Mouse (Mus musculus): ENCODE results near the gene Mecr.

The Mecr gene

GRCm38 (mm10) chr4:131897109-131897508, 53.8 kb downstream of the Mecr start:
- no peaks in the 10 kb centered on the region for H3K27me3 ChIP-seq (ENCODE audit: control insufficient read depth, insufficient read depth, low read length, poor library complexity, severe bottlenecking)
- H3K36me3 ChIP-seq (ENCODE audit: control insufficient read depth, insufficient read depth, low read length, poor library complexity, severe bottlenecking): peaks cover 24% of the 10 kb centered on the region
- DNase-seq (ENCODE audit: low read depth, low spot score): no peak

DNA sequence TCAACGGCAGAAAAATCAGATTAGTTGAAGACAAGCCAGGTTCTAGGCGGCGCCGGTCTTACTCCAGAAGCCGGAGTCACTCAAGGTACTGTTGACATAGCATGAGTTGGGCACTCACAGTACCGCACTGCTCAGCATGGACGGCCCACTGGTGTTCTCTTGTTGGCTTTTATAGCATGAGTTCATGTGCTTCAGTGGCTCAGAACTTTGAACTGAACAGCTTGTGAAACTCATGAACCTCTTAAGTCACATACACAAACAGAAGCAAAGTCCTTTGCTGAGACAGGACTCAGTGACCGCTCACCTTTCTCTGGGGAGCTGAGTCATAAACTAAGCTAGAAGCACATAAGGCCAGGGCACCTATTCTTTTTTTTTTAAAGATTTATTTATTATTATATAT, 54.5 kb downstream of the Mecr start:
- no peaks in the 10 kb centered on the region for H3K27me3 ChIP-seq (ENCODE audit: control insufficient read depth, insufficient read depth, low read length, poor library complexity, severe bottlenecking)
- DNase-seq (ENCODE audit: low read depth, low spot score): no peak
- H3K36me3 ChIP-seq (ENCODE audit: control insufficient read depth, insufficient read depth, low read length, poor library complexity, severe bottlenecking): peaks cover 19% of the 10 kb centered on the region

GRCm38 (mm10) chr4:131898503-131899179, 55.4 kb downstream of the Mecr start:
- Histone ChIP-seq H3K36me3 (ENCODE audit: control insufficient read depth, insufficient read depth, low read length, poor library complexity, severe bottlenecking) (peaks cover 13% of the 10 kb centered on the region), H3K27me3 (ENCODE audit: control insufficient read depth, insufficient read depth, low read length, poor library complexity, severe bottlenecking) (no peaks in the 10 kb centered on the region)
- no peak for DNase-seq (ENCODE audit: low read depth, low spot score)

- H3K27me3 ChIP-seq (ENCODE audit: control insufficient read depth, insufficient read depth, low read length, poor library complexity, severe bottlenecking): no peaks in the 10 kb centered on the region
- no peak for DNase-seq (ENCODE audit: low read depth, low spot score)
- H3K36me3 ChIP-seq (ENCODE audit: control insufficient read depth, insufficient read depth, low read length, poor library complexity, severe bottlenecking): peaks cover 13% of the 10 kb centered on the region
These were observed 55.9 kb downstream of the Mecr start for GRCm38 (mm10) chr4:131899180-131899554.

DNA sequence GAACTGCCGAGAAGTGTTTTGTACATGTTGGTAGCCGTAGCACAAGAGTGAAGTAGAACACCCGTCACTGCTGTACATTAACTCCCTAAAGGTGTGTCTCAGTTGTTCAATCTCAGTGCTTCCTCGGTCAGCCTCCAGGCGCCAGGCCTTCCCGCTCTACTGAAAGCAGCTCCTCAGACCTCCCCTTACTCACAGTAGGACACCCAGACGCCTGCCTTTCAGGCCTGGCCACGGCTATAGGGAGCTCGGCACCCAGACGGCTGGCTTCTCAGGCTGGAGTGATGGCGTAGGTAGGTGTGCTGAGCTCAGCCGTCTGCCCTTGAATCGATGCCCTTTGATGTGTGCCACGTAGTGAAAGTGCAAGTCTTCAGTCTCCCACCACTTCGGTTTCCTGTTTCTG, 57.8 kb downstream of the Mecr start:
- no peaks in the 10 kb centered on the region for H3K27me3 ChIP-seq (ENCODE audit: control insufficient read depth, insufficient read depth, low read length, poor library complexity, severe bottlenecking)
- DNase-seq (ENCODE audit: low read depth, low spot score): no peak
- peaks cover 13% of the 10 kb centered on the region for H3K36me3 ChIP-seq (ENCODE audit: control insufficient read depth, insufficient read depth, low read length, poor library complexity, severe bottlenecking)

DNA sequence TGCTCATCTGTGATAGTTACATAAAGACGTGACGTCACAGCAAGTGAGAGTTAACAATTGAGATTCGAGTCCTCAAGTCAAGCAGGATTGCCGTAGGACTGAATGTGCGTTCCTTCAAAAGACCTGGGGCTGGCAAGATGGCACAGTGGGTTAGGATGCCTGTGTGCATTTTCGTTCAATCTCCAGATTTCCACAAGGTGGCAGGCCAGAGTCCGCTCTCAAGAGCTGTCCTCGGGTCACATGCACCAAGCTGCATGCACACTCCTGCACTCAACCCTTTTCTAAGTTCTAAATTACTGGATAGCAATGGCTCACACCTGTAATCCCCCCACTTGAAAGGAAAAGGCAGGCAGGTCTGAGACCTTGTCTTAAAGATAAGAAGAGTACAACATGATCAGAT, 61.2 kb downstream of the Mecr start:
- H3K36me3 ChIP-seq (ENCODE audit: control insufficient read depth, insufficient read depth, low read length, poor library complexity, severe bottlenecking): peaks cover 7% of the 10 kb centered on the region; the same call in 1 of the 2 replicates
- H3K27me3 ChIP-seq (ENCODE audit: control insufficient read depth, insufficient read depth, low read length, poor library complexity, severe bottlenecking): no peaks in the 10 kb centered on the region
- DNase-seq (ENCODE audit: low read depth, low spot score): peak; percentile 47

DNA sequence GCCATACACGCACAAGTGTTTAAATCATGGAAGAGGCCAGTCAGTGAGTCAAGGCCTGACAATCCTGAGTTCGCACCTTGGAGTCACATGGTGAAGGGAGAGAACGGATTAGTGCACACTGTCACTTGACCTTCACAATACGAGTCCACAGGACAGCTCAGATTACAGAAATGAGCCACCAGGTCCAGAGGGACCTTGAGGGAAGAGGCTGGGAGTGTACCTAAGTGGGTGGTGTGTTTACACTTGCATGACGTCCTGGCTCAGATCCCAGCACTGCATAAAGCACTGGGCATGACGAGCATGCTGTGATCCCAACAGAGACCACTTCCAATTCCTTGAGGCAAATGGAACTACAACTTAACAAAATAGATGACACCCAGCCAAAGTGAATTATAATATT, 63.2 kb downstream of the Mecr start:
- no peak for DNase-seq (ENCODE audit: low read depth, low spot score)
- Histone ChIP-seq H3K27me3 (ENCODE audit: control insufficient read depth, insufficient read depth, low read length, poor library complexity, severe bottlenecking) (no peaks in the 10 kb centered on the region), H3K36me3 (ENCODE audit: control insufficient read depth, insufficient read depth, low read length, poor library complexity, severe bottlenecking) (peaks cover 3% of the 10 kb centered on the region; the same call in 1 of the 2 replicates)

DNA sequence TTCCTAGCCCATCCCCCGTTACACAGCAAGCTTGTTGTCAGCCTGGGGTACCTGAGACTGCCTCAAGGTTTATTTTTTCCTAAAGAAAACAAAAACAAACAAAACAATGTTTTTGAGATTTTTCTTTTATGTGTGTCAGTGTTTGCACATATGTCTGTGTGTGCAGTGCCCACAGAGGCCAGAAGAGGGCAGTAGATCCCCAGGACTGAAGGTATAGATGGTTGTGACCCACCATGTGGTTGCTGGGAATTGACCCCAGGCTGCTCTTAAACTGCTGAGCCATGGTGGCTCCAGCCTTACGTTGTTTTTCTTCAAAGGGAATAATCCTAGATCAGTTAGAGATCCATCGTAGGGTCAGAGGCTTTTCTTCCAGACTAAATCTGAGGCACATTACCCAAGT, 64.6 kb downstream of the Mecr start:
- DNase-seq (ENCODE audit: low read depth, low spot score): peak; percentile 45
- Histone ChIP-seq H3K27me3 (ENCODE audit: control insufficient read depth, insufficient read depth, low read length, poor library complexity, severe bottlenecking) (no peaks in the 10 kb centered on the region), H3K36me3 (ENCODE audit: control insufficient read depth, insufficient read depth, low read length, poor library complexity, severe bottlenecking) (no peaks in the 10 kb centered on the region)

GRCm38 (mm10) chr4:131910237-131910994, 67.1 kb downstream of the Mecr start:
- peak; percentile 53 for DNase-seq (ENCODE audit: low read depth, low spot score)
- Histone ChIP-seq H3K27me3 (ENCODE audit: control insufficient read depth, insufficient read depth, low read length, poor library complexity, severe bottlenecking) (no peaks in the 10 kb centered on the region), H3K36me3 (ENCODE audit: control insufficient read depth, insufficient read depth, low read length, poor library complexity, severe bottlenecking) (no peaks in the 10 kb centered on the region)

DNA sequence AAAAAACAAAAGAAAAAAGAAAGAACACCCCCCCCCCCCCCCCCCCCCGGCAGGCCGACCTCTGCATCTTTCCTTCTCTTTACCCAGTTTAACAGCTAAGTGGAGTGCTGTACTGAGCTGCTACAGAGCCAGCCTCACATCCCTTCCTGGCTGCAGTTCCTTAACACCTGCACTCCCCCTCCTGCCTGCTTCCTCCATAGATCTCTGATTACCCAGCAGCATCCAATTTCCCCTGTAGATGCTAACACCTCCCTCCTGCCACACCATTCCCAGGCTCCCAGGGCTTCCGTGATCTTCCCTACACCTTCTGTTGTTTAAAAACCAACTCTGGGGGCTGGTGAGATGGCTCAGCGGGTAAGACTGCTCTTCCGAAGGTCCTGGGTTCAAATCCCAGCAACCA, 68.3 kb downstream of the Mecr start:
- no peak for DNase-seq (ENCODE audit: low read depth, low spot score)
- no peaks in the 10 kb centered on the region for H3K36me3 ChIP-seq (ENCODE audit: control insufficient read depth, insufficient read depth, low read length, poor library complexity, severe bottlenecking)
- H3K27me3 ChIP-seq (ENCODE audit: control insufficient read depth, insufficient read depth, low read length, poor library complexity, severe bottlenecking): no peaks in the 10 kb centered on the region

GRCm38 (mm10) chr4:131913526-131913925, 70.3 kb downstream of the Mecr start:
- Histone ChIP-seq H3K27me3 (ENCODE audit: control insufficient read depth, insufficient read depth, low read length, poor library complexity, severe bottlenecking) (no peaks in the 10 kb centered on the region), H3K36me3 (ENCODE audit: control insufficient read depth, insufficient read depth, low read length, poor library complexity, severe bottlenecking) (no peaks in the 10 kb centered on the region)
- no peak for DNase-seq (ENCODE audit: low read depth, low spot score)

- no peak for DNase-seq (ENCODE audit: low read depth, low spot score)
- Histone ChIP-seq H3K36me3 (ENCODE audit: control insufficient read depth, insufficient read depth, low read length, poor library complexity, severe bottlenecking) (no peaks in the 10 kb centered on the region), H3K27me3 (ENCODE audit: control insufficient read depth, insufficient read depth, low read length, poor library complexity, severe bottlenecking) (no peaks in the 10 kb centered on the region)
These were observed 70.9 kb downstream of the Mecr start for GRCm38 (mm10) chr4:131914046-131914643.

DNA sequence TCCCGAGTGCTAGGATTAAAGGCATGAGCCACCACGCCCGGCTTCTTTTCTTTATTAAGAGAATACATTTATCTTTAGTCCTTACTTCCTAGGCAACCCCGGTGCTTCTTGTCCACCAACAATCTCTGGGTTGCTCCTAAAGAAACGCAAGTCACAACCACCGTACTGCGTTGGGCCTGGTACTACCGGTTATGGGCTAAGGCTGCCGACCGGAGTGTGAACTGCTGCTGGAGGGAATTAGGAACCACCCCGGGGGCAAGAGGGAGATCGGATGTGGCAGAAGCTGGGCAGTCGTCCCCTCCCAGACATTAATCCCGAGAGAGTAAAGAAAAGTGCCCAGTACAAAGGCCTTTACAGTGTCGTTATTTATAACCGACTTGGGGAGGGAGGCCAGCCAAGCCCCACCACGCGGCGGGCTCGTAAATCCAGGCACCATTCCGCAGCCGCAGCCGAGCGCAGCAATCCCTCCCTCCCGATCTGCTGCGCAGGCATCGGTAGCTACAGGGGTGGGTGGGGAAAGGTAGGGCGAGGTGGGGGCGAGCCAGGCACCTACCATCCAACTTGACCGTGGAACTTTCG, 71.7 kb downstream of the Mecr start:
- no peaks in the 10 kb centered on the region for H3K36me3 ChIP-seq (ENCODE audit: control insufficient read depth, insufficient read depth, low read length, poor library complexity, severe bottlenecking)
- no peak for DNase-seq (ENCODE audit: low read depth, low spot score)
- no peaks in the 10 kb centered on the region for H3K27me3 ChIP-seq (ENCODE audit: control insufficient read depth, insufficient read depth, low read length, poor library complexity, severe bottlenecking)

- no peaks in the 10 kb centered on the region for H3K36me3 ChIP-seq (ENCODE audit: control insufficient read depth, insufficient read depth, low read length, poor library complexity, severe bottlenecking)
- DNase-seq (ENCODE audit: low read depth, low spot score): no peak
- H3K27me3 ChIP-seq (ENCODE audit: control insufficient read depth, insufficient read depth, low read length, poor library complexity, severe bottlenecking): no peaks in the 10 kb centered on the region
These were observed 72.6 kb downstream of the Mecr start for GRCm38 (mm10) chr4:131915821-131916328.

GRCm38 (mm10) chr4:131916425-131916824, 73.2 kb downstream of the Mecr start:
- DNase-seq (ENCODE audit: low read depth, low spot score): peak; percentile 77
- H3K36me3 ChIP-seq (ENCODE audit: control insufficient read depth, insufficient read depth, low read length, poor library complexity, severe bottlenecking): no peaks in the 10 kb centered on the region
- no peaks in the 10 kb centered on the region for H3K27me3 ChIP-seq (ENCODE audit: control insufficient read depth, insufficient read depth, low read length, poor library complexity, severe bottlenecking)
